Mouse (Mus musculus) heart, adult 2 months (tissue): ENCODE data around the gene Khdc1c.
"Not testable (repeated sequence)": the region's sequence is repeated elsewhere in the genome, so short reads cannot be mapped to it uniquely, and the experiment has no call there.

Experiments used
- CTCF ChIP-seq: fragments of 200-600 bp; IDR thresholded peaks from 2 replicates; pipeline ENCODE4 v1.8.1; 2022; ENCODE audit warnings: antibody characterized with exemption, mild to moderate bottlenecking, moderate library complexity
- EP300 ChIP-seq: fragments of 200-500 bp; IDR thresholded peaks from 2 replicates; pipeline ENCODE4 v1.6.1; 2011; ENCODE audit warnings: low read depth, low read length, control low read depth; ENCODE audit not compliant: insufficient read depth
- POLR2A ChIP-seq: fragments of 200-500 bp; IDR thresholded peaks from 2 replicates; pipeline ENCODE4 v1.6.1; 2011; ENCODE audit warnings: mild to moderate bottlenecking, low read depth, low read length, control low read depth; ENCODE audit not compliant: insufficient read depth

DNA sequence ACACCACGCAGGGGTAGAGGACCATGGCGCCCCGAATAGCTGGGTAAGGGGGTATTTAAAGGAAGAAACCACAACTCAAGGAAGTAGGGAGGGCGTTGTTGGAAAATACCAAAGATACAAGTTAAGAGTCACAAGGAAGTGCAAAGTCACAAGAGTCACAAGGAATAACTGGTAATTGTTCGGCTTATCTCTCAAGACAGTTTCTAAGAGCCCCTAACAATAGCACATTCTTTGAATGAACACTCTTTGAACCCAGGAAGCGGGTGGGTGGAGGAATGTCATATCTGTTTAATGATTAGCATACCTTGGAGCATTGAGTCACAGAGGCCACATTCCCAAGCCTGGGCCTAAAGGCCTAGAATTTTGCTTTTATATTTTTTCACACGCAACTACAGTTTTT is 23.4 kb upstream of the Khdc1c start:
- TF ChIP-seq POLR2A, CTCF, EP300: not testable (repeated sequence)
